Mouse (Mus musculus) v-Abl transformed pro-B cells (cell line): ENCODE measurements around the gene Rbp2.

Source experiments
- in situ Hi-C, 2 experiments: fragments of 400-800 bp; cut with MboI; formaldehyde crosslinking; loops; one replicate each; pipeline ENCODE4 v1.15.1; 2025; ENCODE audit not compliant: unreplicated experiment in 2 of 2

Gene Rbp2

DNA sequence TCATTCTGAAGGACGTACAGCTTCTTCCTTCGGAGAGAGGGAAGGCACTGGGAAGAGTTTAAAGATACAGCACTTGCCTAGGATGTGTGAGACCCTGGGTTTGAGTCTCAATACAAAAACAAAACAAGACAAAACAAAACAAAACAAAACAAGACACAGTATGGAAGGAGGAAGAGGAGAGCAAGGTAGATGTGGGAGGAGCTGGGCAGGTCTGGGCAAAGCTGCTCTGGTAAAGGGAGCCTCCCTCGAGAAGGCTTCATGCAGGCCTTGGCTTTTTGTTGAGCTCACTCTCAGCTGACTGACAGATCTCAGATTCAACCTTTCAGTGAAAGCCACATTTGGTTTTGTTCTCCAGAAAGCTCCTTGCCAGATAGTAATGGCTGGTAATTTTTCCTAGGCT, at the start of gene Rbp2:
TSS of gene Rbp2 (plus strand) at position 301 of the 400 bp plus-strand sequence.
- in situ Hi-C loops, result no loop called here

DNA sequence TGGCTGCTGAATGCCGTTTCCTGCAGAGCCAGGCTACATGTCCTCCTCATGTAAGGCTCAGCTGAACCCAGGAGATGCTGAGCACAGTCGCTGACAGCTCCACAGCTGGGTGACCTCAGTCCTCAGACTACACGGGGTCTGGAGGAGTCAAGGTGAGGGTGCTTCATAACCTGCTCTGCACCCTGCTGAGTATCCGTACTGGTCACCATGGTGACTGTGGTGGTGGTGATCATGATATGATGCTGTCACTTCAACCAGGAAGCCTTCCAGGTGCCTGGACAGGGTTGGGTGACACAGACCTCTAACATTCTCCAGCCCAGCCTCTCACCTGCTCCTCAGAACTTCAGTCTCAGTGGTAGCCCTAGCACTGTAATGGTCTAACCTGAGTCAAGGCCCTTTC, 48.1 kb upstream of the Rbp2 start:
- in situ Hi-C loops, result loop anchor here in 1 of 2 experiments (25.0 kb wide), 1 partner anchor 549 kb away; the partner anchor contains the start of gene Faim

- in situ Hi-C loops, result loop anchor here in 1 of 2 experiments (25.0 kb wide), 1 partner anchor 548 kb away; the partner anchor contains the start of gene Faim
Observed at GRCm38 (mm10) chr9:98439091-98439490, 46.8 kb upstream of the Rbp2 start.

GRCm38 (mm10) chr9:98442638-98443037, 43.3 kb upstream of the Rbp2 start:
- in situ Hi-C loops, result loop anchor here (5.0 to 25.0 kb wide), 3 partner anchors 95 to 545 kb away; partner anchors contain the start of gene Faim (in 1 of the 2)

GRCm38 (mm10) chr9:98445359-98446149, 40.4 kb upstream of the Rbp2 start:
- in situ Hi-C loops, result loop anchor here (5.0 to 25.0 kb wide), 2 partner anchors 57 to 542 kb away; partner anchors contain the start of gene Faim (in 1 of the 2)

GRCm38 (mm10) chr9:98450976-98451375, 34.9 kb upstream of the Rbp2 start:
- in situ Hi-C loops, result no loop called here

DNA sequence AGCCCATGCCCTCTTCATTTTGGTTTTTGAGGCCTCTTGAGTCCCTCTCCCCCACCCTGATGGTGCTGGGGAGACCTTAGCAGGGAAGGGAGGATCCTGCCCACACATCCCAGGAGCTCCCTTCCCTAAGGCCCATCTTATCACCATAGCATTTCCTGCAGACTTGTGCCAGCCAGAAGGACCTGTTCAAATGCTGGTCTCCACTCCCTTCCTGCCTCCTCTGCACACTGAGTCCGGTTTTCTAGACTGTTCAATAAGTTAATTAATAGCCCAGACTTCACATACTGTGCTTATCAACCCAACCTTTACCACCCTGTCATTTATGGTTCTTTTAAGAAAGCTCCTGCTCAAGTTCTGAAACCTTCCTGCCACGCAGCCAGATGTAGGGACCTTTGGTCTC, 19.2 kb upstream of the Rbp2 start:
- in situ Hi-C loops, result no loop called here

DNA sequence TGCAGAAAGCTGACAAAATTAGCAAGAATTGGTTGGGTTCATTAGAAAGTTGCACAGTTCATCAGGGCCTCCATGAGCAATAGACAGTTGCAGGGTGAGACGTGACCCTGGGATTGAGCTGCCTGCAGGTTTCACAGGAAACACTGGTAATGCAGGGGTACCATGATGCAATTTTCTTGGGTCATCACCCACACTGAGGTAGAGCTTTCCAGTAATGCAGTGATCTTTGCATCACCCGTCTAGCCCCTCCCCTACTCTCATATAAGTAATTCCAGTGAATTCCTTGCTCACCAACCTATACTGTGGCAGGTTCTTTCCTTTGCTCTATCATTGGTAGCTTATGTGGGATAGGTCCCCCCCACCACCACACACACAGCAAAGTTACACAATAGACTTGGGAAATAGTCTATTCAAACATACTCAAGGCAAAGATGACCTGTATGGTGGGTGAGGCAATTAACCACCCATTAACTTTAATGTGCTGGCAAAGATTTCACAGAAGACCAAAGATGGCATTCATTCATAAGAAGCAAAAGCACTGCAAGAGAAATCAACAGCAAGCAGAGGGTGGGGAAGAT, 5.7 kb upstream of the Rbp2 start:
- in situ Hi-C loops, result no loop called here

DNA sequence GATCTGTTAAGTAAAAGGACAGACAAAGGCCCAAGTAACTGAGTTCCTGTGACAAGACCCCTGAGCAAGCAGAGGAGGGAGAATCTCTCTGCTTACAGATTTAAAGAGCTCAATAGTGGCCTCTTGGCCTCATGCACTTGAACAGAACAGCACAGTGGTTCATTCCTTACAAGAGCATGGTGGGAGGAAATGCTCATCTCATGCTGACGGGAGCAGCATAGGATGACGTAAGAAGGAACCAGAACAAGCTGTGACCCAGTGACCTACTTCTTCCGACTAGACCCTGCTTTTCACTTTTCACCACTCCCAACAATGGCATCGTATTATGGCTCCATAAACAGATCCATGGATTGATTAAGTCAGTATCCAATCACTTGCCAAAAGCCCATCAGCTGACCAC, 3.7 kb upstream of the Rbp2 start:
- in situ Hi-C loops, result no loop called here

DNA sequence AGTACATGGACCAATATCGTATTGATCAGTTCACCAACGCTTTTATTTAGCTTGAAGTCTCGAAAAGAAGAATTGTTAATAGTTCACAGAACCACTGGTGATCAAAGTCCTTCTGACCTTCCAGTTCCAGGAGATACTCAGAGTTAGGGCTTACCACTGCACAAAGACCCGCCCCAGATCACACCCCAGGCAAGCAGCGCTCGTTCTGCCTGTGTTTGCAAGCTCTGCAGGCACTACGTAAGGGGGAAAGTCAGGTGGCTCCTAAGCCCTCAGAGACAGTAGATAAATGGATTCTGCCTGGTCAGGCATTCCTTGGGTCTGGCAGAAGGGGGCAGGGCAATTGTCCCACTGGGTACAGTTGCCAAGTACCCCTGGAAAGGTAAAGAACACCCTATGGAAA, 895 bp upstream of the Rbp2 start:
- in situ Hi-C loops, result no loop called here

DNA sequence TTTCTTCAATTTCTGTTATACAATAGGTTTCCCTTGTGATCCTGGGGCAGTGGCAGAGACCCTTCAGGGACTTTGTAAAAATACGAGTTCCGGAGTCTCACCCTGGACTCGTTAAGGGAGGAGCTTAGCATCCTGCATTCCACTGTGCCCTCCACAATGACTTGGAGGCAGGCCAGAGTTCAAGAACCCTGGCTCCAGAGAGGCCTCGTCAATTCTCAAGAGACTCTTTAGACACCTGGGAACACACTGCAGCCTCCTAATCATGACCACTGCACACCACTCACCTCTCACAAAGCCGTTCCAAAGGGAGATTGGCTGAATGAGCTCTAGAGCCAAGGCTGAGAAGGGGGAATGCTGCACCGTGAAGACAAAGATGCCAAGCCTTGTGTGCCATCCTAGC, 1.4 kb downstream of the Rbp2 start:
- in situ Hi-C loops, result no loop called here

DNA sequence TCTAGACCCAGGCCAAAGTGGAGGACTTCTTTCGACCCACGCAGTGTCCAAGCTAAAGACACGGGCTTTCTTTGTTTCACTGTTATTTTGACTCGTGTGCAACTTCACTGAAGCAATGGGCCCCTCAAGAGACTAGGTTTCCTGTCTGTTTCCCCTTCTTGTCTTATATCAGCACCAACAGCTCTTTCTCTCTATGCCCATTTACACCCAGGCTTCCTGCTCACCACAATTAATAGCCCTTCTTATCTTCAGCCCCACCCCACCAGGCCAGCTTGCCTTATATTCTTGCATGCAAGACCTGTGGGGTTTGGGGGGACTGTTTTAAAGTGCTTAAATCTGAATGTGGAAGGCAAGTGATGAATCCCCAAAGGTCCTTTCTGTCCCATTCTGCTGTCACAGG, 3.6 kb downstream of the Rbp2 start:
- in situ Hi-C loops, result no loop called here

- in situ Hi-C loops, result no loop called here
Observed at GRCm38 (mm10) chr9:98490128-98490527, 4.2 kb downstream of the Rbp2 start.

GRCm38 (mm10) chr9:98491071-98491470, 5.2 kb downstream of the Rbp2 start:
- in situ Hi-C loops, result no loop called here

DNA sequence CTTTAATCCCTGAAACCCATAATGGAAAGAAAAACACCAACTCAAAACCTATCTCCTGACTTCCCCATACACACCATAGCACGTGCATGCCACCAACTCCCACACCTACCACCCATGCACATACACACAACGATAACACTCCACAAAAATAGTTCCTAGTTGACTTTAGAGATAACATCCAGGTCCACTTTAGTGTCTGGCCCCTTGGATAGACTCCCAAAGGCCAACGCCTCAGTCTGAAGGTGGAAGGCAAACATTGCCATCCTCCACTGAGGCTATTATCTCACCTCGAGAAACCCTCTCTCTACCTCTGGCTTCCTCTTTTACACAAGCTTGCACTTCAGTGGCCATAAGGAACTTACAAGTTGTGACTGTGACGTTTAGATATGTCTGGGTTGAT, 6.3 kb downstream of the Rbp2 start:
- in situ Hi-C loops, result no loop called here

DNA sequence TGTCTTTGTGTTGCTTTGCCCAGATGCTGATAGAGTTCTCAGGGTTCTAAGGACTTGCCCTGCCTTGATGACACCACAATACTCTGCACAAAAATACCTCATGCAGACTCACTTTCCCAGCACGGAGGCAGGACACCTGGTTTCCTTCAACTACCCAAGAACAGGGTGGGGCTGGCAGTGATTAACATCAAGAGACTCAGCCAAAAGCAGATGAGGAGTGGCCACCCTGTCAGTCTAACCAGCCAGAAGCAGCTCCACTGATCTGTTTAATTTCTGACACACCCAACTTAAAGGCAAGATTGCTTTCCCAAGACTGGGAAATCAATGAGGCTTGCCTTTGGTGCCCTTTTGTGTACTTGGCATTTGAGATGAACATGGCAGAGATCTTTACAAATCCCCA, 6.9 kb downstream of the Rbp2 start:
- in situ Hi-C loops, result no loop called here

DNA sequence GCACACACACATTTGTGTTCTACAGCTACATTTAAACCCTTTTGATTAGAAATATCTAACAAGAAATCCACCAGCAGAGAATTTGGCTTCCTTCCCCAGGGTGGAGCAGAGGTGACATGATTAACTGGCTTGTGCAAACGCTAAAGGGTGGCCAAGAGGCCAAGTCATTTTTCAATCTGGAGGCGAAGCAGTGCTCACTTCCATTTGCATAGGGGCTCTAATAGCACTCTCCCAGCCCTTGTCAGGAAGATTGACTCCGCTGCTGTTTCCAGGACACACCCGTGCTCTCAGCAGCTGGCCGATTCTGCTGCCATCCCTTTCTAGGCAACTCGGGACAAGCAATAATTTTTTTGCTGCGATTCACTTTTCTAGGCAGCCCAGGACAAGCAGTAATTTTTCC, 11.2 kb downstream of the Rbp2 start:
- in situ Hi-C loops, result no loop called here

DNA sequence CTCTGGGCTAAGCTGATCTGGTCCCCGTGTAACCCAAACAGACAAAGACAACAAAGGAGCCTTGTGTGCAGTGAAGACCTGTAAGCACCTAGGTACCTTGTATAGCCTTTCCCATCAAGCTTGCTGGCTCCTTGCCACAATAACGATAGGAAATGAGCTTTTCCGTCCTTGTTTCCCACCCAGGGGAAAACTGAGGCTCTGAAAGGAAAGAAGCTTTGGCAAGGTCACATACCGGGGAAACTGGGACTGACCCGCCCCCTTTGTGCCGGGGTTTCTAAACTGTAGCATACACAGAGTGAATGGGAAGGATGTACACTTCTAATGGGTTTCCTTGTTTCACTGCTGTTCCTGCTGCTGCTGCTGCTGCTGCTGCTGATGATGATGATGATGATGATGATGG, 12.1 kb downstream of the Rbp2 start:
- in situ Hi-C loops, result no loop called here

DNA sequence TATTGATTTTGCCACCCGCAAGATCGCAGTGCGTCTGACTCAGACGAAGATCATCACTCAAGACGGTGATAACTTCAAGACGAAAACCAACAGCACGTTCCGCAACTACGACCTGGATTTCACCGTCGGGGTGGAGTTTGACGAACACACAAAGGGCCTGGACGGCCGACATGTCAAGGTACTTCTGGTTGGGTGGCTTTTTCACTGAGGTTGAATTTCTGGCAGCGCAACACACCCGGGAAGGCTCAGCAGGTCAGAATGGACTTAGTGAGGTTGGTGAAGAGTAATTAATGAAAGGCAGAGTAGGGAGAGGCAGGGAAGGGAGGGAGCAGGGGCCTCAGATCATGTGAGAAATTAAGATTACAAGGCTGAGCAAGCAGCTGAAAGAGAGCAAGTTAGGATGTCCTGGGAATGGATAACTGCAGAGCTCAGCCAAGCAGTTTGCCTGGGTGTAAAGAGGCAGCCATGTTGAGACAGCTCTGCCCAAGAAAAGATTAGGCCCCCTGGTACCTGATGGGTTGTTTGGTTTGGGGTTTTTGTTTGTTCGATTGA, 12.9 kb downstream of the Rbp2 start:
- in situ Hi-C loops, result no loop called here

- in situ Hi-C loops, result no loop called here
Observed at GRCm38 (mm10) chr9:98499601-98500000, 13.7 kb downstream of the Rbp2 start.

- in situ Hi-C loops, result no loop called here
Observed at GRCm38 (mm10) chr9:98507480-98507879, 21.6 kb downstream of the Rbp2 start.
